Mouse (Mus musculus): ENCODE measurements at regions not wholly inside any gene's neighbourhood (a gene's known extent, or its start where the extent isn't known, plus 50 kb on each side); places are given as distances from the start of the nearest gene placed in this dataset.

DNA sequence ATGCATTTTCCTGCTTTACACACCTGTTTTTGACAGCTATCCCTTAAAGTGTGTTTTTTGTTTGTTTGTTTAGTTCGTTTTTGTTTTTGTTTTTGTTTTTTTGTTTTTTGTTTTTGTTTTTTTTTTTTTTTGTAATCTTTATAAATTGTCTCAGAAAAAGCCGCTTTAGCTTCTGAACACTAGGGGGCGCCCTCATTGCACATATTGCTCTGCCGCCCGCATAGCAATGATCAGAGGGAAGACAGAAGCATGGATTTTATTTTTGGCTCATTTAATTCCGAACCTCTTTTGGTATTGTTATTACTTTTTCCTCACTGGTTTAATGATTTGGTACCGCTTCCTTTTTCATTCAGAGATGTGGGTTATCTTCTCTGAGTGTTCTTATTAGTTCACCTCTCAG is 569.9 kb upstream of the Gm10800 start:
- Histone ChIP-seq H3K4me3 (ENCODE audit: insufficient read depth, low read length) (no peak overlapping the region), H3K4me1 (ENCODE audit: control insufficient read depth, insufficient read depth, low read length) (no peaks in the 10 kb centered on the region), H3K27ac (ENCODE audit: insufficient read depth, low read length) (no peak overlapping the region)
- TF ChIP-seq CTCF (IDR thresholded peaks at IDR 0.05; ENCODE audit: borderline replicate concordance, insufficient read depth, low read length) (peak; percentile 33; the same call in 1 of the 2 replicates), POLR2A (IDR thresholded peaks at IDR 0.05; ENCODE audit: low read depth, low read length) (no peak)

Measured in embryonic fibroblast, embryonic 13.5 days (primary cell).